Mouse (Mus musculus) forebrain, embryonic 15.5 days (tissue): ENCODE measurements around the gene Zc3h7a. TPM values are rescaled to one million over a fixed set of nuclear protein-coding genes. Genes with fewer than 3 reads are reported as not detected.
A peak's percentile ranks its signal among the peaks of the same experiment; 100 is the strongest.

ENCODE experiments used
- ATAC-seq: fragments of 200-750 bp; cut with Nextera tagmentation; replicated peaks from 2 replicates; pipeline ENCODE4 v1.8.0; 2017; ENCODE audit warnings: mild to moderate bottlenecking, moderate TSS enrichment, moderate library complexity
- H3K27ac ChIP-seq: fragments of 300-500 bp; sonication (generic); replicated peaks from 2 replicates; pipeline ENCODE4 v1.5.1; 2015; ENCODE audit warnings: mild to moderate bottlenecking, inconsistent platforms
- H3K27me3 ChIP-seq: fragments of 300-500 bp; sonication (generic); 2 replicates; pipeline ENCODE4 v1.6.1; 2015; ENCODE audit warnings: inconsistent platforms
- H3K36me3 ChIP-seq: fragments of 300-500 bp; sonication (generic); 2 replicates; pipeline ENCODE4 v1.6.1; 2015; ENCODE audit warnings: mild to moderate bottlenecking, inconsistent platforms
- H3K4me1 ChIP-seq: fragments of 300-500 bp; sonication (generic); 2 replicates; pipeline ENCODE4 v1.6.1; 2015; ENCODE audit warnings: inconsistent platforms
- H3K4me2 ChIP-seq: fragments of 300-500 bp; sonication (generic); replicated peaks from 2 replicates; pipeline ENCODE4 v1.6.1; 2015; ENCODE audit warnings: mild to moderate bottlenecking, inconsistent platforms
- H3K4me3 ChIP-seq: fragments of 300-500 bp; sonication (generic); 2 replicates; pipeline ENCODE4 v1.5.1; 2015; ENCODE audit warnings: mild to moderate bottlenecking, inconsistent platforms
- H3K9ac ChIP-seq: fragments of 300-500 bp; sonication (generic); replicated peaks from 2 replicates; pipeline ENCODE4 v1.6.1; 2015; ENCODE audit warnings: mild to moderate bottlenecking, inconsistent platforms
- H3K9me3 ChIP-seq: fragments of 300-500 bp; sonication (generic); 2 replicates; pipeline ENCODE4 v1.6.1; 2016; ENCODE audit warnings: inconsistent platforms
- WGBS: fragments of 180-500 bp; shearing (Covaris S2); methylation state at CpG from one replicate; pipeline ENCODE4 v1.1.7; 2015; ENCODE audit warnings: mixed read lengths; 5-methylcytosine and 5-hydroxymethylcytosine counted together
- polyA plus RNA-seq: library from polyadenylated mRNA; unstranded; fragments of >200 nt; fragmentation: Nextera tagmentation; extraction: Ambion mirVana; gene quantifications from 2 replicates; pipeline ENCODE4 v1.2.1, GENCODE M21; 2015

Zc3h7a gene
- polyA plus RNA-seq, 1 experiment from 2014 or later = 74.8 TPM

- peaks cover 17% of the 10 kb centered on the region for H3K36me3 ChIP-seq
- peak overlapping the region; percentile 64 for H3K4me2 ChIP-seq
- WGBS = under 1% methylated on average over 26 of the region's 34 CpGs
- peaks cover 28% of the 10 kb centered on the region for H3K4me1 ChIP-seq
- peak overlapping the region; percentile 69 for H3K4me3 ChIP-seq
- H3K9me3 ChIP-seq = no peaks in the 10 kb centered on the region
- H3K9ac ChIP-seq = peak overlapping the region; percentile 81
- H3K27me3 ChIP-seq = no peaks in the 10 kb centered on the region
- ATAC-seq = 0 out of 2 replicates have a peak, but pooled peaks have one; percentile 0
- peak overlapping the region; percentile 89 for H3K27ac ChIP-seq
Measured at GRCm38 (mm10) chr16:11133476-11134347, 42.5 kb downstream of the Zc3h7a start.

- no peaks in the 10 kb centered on the region for H3K9me3 ChIP-seq
- WGBS = 47% methylated on average over 2 of the region's 2 CpGs
Measured at GRCm38 (mm10) chr16:11132839-11133238, 43.4 kb downstream of the Zc3h7a start.

DNA sequence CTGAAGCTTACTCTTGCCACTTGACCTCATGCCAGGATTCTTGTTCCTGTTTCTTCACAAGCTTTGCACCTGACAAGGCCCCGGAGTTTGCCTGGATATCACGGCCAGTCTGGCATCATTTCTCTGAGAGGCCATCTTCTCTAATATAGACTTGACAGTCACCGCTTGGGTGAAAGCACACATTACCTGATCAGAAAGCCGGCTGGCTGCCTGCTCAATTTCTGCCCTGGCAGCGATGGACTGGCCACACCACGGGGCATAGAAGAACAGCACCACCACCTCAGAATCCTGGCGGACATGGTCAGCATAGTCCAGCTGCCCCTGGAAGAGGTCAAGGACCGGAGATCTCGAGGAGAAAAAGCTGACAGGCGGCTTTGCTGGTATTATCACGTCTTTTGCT is 47.9 kb downstream of the Zc3h7a start:
- Histone ChIP-seq H3K4me3 (no peak overlapping the region), H3K27ac (no peak overlapping the region), H3K4me1 (peaks cover 17% of the 10 kb centered on the region), H3K9me3 (no peaks in the 10 kb centered on the region), H3K4me2 (no peak overlapping the region), H3K27me3 (no peaks in the 10 kb centered on the region), H3K9ac (no peak overlapping the region), H3K36me3 (peaks cover 21% of the 10 kb centered on the region)
- 93% methylated on average over 11 of the region's 11 CpGs for WGBS
- ATAC-seq = no peak

More at GRCm38 (mm10) chr16:11132839-11133238, 43.4 kb downstream of the Zc3h7a start:
- peaks cover 28% of the 10 kb centered on the region for H3K4me1 ChIP-seq
- H3K4me2 ChIP-seq = peak overlapping the region; percentile 64
- no peak overlapping the region for H3K27ac ChIP-seq
- peak overlapping the region; percentile 81; the same call in 1 of the 2 replicates for H3K9ac ChIP-seq
- ATAC-seq = no peak
- peaks cover 17% of the 10 kb centered on the region for H3K36me3 ChIP-seq
- no peaks in the 10 kb centered on the region for H3K27me3 ChIP-seq
- H3K4me3 ChIP-seq = peak overlapping the region; percentile 69

GRCm38 (mm10) chr16:11125371-11125770 is 50.8 kb downstream of the Zc3h7a start:
- Histone ChIP-seq H3K27me3 (no peaks in the 10 kb centered on the region), H3K4me3 (no peak overlapping the region), H3K36me3 (peaks cover 30% of the 10 kb centered on the region), H3K27ac (no peak overlapping the region), H3K9me3 (no peaks in the 10 kb centered on the region), H3K4me1 (no peaks in the 10 kb centered on the region), H3K9ac (no peak overlapping the region), H3K4me2 (no peak overlapping the region)
- 88% methylated on average over 2 of the region's 2 CpGs for WGBS
- no peak for ATAC-seq

DNA sequence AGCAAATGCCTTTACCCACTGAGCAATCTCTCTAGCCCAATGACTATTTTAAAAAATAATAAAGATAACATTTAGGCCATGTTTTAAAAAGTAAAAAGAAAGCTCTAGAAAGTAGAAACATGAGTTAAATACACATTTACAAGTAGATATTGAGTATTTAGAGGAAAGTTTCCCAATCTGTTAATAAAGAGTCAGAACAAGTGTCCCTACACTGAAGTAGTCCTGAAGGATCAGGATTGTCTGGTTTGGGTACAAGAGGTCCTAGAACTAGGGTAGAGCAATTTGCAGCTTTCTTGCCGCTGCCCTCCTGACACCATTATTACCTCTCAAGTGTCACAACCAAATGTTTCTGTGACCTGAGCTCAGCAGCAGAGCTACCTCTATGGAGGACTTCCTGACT is 52.1 kb downstream of the Zc3h7a start:
- Histone ChIP-seq H3K4me1 (no peaks in the 10 kb centered on the region), H3K9me3 (no peaks in the 10 kb centered on the region), H3K4me3 (no peak overlapping the region), H3K9ac (no peak overlapping the region), H3K27ac (no peak overlapping the region), H3K4me2 (no peak overlapping the region), H3K36me3 (peaks cover 36% of the 10 kb centered on the region), H3K27me3 (no peaks in the 10 kb centered on the region)
- ATAC-seq = no peak
- WGBS = 100% methylated on average over 1 of the region's 1 CpGs

GRCm38 (mm10) chr16:11122625-11123024 is 53.6 kb downstream of the Zc3h7a start:
- no peak overlapping the region for H3K9ac ChIP-seq
- no peaks in the 10 kb centered on the region for H3K27me3 ChIP-seq
- H3K4me2 ChIP-seq = no peak overlapping the region
- ATAC-seq = no peak
- peaks cover 30% of the 10 kb centered on the region for H3K36me3 ChIP-seq
- no peak overlapping the region for H3K27ac ChIP-seq
- 89% methylated on average over 2 of the region's 2 CpGs for WGBS
- H3K9me3 ChIP-seq = no peaks in the 10 kb centered on the region
- H3K4me1 ChIP-seq = no peaks in the 10 kb centered on the region
- no peak overlapping the region for H3K4me3 ChIP-seq

DNA sequence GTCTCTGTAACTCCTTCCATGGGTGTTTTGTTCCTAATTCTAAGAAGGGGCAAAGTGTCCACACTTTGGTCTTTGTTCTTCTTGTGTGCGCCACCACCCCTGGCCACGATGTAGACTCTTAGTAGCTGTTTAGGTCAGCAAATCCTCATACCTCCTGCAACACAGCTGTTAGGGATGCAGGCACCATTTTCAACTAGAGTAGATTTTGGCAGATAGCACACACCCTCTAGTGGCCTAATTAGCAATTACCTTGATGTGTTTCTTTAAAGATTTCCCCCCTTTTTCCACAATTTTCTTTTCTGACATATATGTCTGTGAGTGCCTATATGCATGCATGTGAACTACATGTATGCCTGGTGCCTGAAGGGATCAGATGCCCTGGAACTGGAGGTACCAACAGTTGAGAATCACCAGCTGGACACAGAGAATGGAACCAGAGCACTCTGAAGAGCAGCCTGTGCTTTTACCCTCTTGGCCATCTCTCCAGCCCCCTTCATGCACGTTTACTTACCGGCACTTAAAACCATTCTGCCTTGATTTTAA is 66.9 kb downstream of the Zc3h7a start:
- no peak for ATAC-seq
- WGBS = 60% methylated on average over 4 of the region's 4 CpGs

GRCm38 (mm10) chr16:11104905-11105304 is 71.3 kb downstream of the Zc3h7a start:
- Histone ChIP-seq H3K4me1 (no peaks in the 10 kb centered on the region), H3K4me2 (no peak overlapping the region), H3K9me3 (no peaks in the 10 kb centered on the region), H3K27ac (no peak overlapping the region), H3K9ac (no peak overlapping the region), H3K4me3 (no peak overlapping the region), H3K27me3 (no peaks in the 10 kb centered on the region), H3K36me3 (peaks cover 10% of the 10 kb centered on the region; the same call in 1 of the 2 replicates)
- 74% methylated on average over 1 of the region's 1 CpGs for WGBS
- no peak for ATAC-seq

More for the DNA sequence above, 66.9 kb downstream of the Zc3h7a start:
- Histone ChIP-seq H3K4me3 (no peak overlapping the region), H3K9ac (no peak overlapping the region), H3K27me3 (no peaks in the 10 kb centered on the region), H3K27ac (no peak overlapping the region), H3K4me1 (no peaks in the 10 kb centered on the region), H3K36me3 (0 out of 2 replicates have a peak, but pooled peaks cover 3% of the 10 kb centered on the region), H3K9me3 (no peaks in the 10 kb centered on the region), H3K4me2 (no peak overlapping the region)

- Histone ChIP-seq H3K4me3 (no peak overlapping the region), H3K27ac (no peak overlapping the region), H3K27me3 (no peaks in the 10 kb centered on the region), H3K9me3 (no peaks in the 10 kb centered on the region), H3K9ac (no peak overlapping the region), H3K36me3 (peaks cover 5% of the 10 kb centered on the region; the same call in 1 of the 2 replicates), H3K4me2 (no peak overlapping the region), H3K4me1 (no peaks in the 10 kb centered on the region)
- no peak for ATAC-seq
- WGBS = 71% methylated on average over 3 of the region's 3 CpGs
Measured at GRCm38 (mm10) chr16:11097301-11097700, 78.9 kb downstream of the Zc3h7a start.

DNA sequence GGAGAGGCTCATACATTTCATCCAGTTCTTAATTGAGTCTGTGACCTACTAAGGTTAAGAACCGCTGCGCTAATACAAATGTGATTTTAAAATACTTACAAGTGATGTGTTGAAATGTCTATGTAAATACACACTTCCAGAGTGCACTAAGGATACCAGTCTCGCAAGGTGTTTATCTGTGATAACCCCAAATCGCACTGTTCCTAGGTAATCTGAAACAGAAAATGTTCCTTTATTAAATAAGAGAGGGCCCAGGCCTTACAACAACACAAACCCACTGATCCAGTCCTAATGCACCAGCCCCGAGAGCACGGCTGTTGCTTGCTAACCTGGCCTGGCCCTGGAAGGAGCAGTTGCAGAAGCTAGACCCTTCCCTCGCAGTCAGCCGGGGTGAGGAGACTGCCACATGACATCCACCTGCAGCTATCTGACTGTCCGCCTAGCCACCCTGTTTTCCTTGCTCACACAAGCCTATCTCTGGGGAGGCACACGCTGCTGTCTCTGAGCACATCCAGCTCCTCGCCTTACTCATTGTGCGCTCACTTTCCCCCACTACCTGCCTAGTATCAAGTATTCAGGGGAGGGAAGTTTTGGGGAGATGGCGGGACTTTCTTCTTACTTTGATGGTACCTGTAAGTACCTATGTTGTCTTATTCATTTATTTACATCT is 82.3 kb downstream of the Zc3h7a start:
- 94% methylated on average over 13 of the region's 13 CpGs for WGBS
- peaks cover 25% of the 10 kb centered on the region for H3K36me3 ChIP-seq
- no peaks in the 10 kb centered on the region for H3K4me1 ChIP-seq
- H3K27ac ChIP-seq = no peak overlapping the region
- no peak overlapping the region for H3K4me3 ChIP-seq
- H3K4me2 ChIP-seq = no peak overlapping the region
- no peaks in the 10 kb centered on the region for H3K27me3 ChIP-seq
- no peaks in the 10 kb centered on the region for H3K9me3 ChIP-seq
- no peak overlapping the region for H3K9ac ChIP-seq
- ATAC-seq = no peak

GRCm38 (mm10) chr16:11092523-11092922 is 83.7 kb downstream of the Zc3h7a start:
- Histone ChIP-seq H3K4me1 (peaks cover 10% of the 10 kb centered on the region), H3K4me3 (no peak overlapping the region), H3K27ac (no peak overlapping the region), H3K36me3 (peaks cover 36% of the 10 kb centered on the region), H3K4me2 (no peak overlapping the region), H3K9me3 (no peaks in the 10 kb centered on the region), H3K9ac (no peak overlapping the region), H3K27me3 (no peaks in the 10 kb centered on the region)
- no peak for ATAC-seq
- 93% methylated on average over 3 of the region's 3 CpGs for WGBS

DNA sequence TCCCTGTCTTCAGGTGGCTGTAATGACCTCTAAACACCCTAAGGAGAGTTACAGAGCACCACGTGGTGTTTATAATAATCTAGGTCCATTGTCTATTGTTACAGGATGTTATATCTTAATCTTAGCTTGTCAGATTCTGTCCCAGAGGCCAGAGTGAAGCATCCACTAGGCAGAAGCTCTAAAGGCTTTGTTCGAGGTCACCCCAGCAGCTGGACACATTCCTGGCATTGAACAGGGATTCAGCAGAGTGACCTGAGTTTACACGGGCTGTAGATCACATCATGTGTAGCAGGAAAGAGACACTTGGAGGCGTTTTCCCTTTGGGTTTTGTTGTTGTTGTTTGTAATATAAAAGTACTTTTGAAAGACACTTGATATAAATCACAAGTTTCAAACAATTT is 84.1 kb downstream of the Zc3h7a start:
- Histone ChIP-seq H3K4me1 (peaks cover 14% of the 10 kb centered on the region), H3K9me3 (no peaks in the 10 kb centered on the region), H3K27ac (no peak overlapping the region), H3K9ac (no peak overlapping the region), H3K36me3 (peaks cover 36% of the 10 kb centered on the region), H3K27me3 (no peaks in the 10 kb centered on the region), H3K4me3 (no peak overlapping the region), H3K4me2 (no peak overlapping the region)
- 80% methylated on average over 4 of the region's 4 CpGs for WGBS
- ATAC-seq = no peak
